Mouse (Mus musculus) brain, embryonic 14.5 days (tissue): Measurements from ENCODE around the gene Olfr521. TPM values are rescaled to one million over a fixed set of nuclear protein-coding genes. Genes with fewer than 3 reads are reported as not detected.
A peak's percentile ranks its signal among the peaks of the same experiment; 100 is the strongest.
"Not testable (repeated sequence)": the region's sequence is repeated elsewhere in the genome, so short reads cannot be mapped to it uniquely, and the experiment has no call there.

ENCODE experiments used
- DNase-seq: peaks from one replicate; pipeline ENCODE4 v3.0.0-alpha.2; 2011; ENCODE audit warnings: low read depth
- CTCF ChIP-seq: fragments of 200-500 bp; IDR thresholded peaks from 2 replicates; pipeline ENCODE4 v1.5.1; 2012; ENCODE audit warnings: inconsistent platforms, mild to moderate bottlenecking, moderate library complexity, borderline replicate concordance; ENCODE audit not compliant: insufficient read depth, insufficient read length; ENCODE audit errors: extremely low read depth
- POLR2A ChIP-seq: fragments of 200-500 bp; IDR thresholded peaks from 2 replicates; pipeline ENCODE4 v1.6.1; 2012; ENCODE audit warnings: mild to moderate bottlenecking, inconsistent platforms, borderline replicate concordance; ENCODE audit not compliant: poor library complexity, insufficient read depth, insufficient read length, severe bottlenecking; ENCODE audit errors: extremely low read depth
- polyA plus RNA-seq: library from polyadenylated mRNA; depleted of rRNA; stranded (reverse); fragments of >200 nt; gene quantifications from 2 replicates; pipeline ENCODE4 v1.2.3, GENCODE M21; 2012; rRNA removed

Gene Olfr521
- polyA plus RNA-seq, 1 experiment, result not detected

DNA sequence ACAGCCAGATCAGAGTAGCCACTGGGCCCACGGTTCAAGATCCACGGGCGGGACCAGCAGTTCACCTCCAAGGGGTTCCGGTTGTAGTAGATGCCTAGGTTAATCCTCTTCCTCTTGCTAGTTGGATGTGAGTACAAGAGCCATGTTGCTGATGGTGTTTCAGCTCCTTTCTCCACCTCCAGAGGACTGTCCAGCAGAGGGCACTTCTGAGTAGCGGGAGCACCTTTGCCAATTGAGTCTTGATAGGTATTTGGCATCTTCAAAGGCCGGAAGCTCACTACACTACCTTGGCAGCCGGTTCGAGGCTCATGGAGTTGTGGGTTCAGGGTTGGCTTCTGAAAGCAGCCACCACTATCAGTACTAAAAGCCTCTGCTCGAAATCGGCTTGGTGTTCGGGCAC is 50.1 kb downstream of the Olfr521 start:
- no peak for DNase-seq
- no peak for TF ChIP-seq POLR2A
- peak; percentile 38; the same call in 1 of the 2 replicates for TF ChIP-seq CTCF

- DNase-seq, result not testable (repeated sequence)
These were observed 54.9 kb downstream of the Olfr521 start for GRCm38 (mm10) chr7:99818181-99818725.

Other genes starting within 250 kb of the Olfr521 start
- gene Arrb1, start 228.0 kb upstream of the Olfr521 start, polyA plus RNA-seq, result 45.5 and 63.2 TPM in 2 replicates
- 0.83 and 1.7 TPM in 2 replicates for gene Tpbgl, start 136.4 kb upstream of the Olfr521 start, polyA plus RNA-seq
- 6.5 and 7.9 TPM in 2 replicates for gene Slco2b1, start 52.2 kb upstream of the Olfr521 start, polyA plus RNA-seq
- 0.08 TPM in 1 of 2 replicates, not detected in the other for gene Olfr520, start 33.2 kb upstream of the Olfr521 start, polyA plus RNA-seq
- 1.7 and 2.2 TPM in 2 replicates for gene Neu3, start 64.9 kb downstream of the Olfr521 start, polyA plus RNA-seq
- 0.55 and 0.67 TPM in 2 replicates for gene Xrra1, start 95.6 kb downstream of the Olfr521 start, polyA plus RNA-seq
- gene Spcs2, start 100.0 kb downstream of the Olfr521 start, polyA plus RNA-seq, result 75.5 and 101 TPM in 2 replicates
- 6.8 and 10.1 TPM in 2 replicates for gene Rnf169, start 216.9 kb downstream of the Olfr521 start, polyA plus RNA-seq
- 0.13 and 0.21 TPM in 2 replicates for gene Chrdl2, start 242.7 kb downstream of the Olfr521 start, polyA plus RNA-seq